Mouse (Mus musculus) right cerebral cortex, adult 18-20 months (tissue): Measurements from ENCODE around the gene Gpsm3.

Experiments
- DNase-seq: peaks from one replicate; pipeline ENCODE4 v3.0.0; 2022; ENCODE audit warnings: mixed read lengths

Gpsm3 gene

GRCm38 (mm10) chr17:34583819-34584218, 5.8 kb upstream of the Gpsm3 start:
- no peak for DNase-seq

GRCm38 (mm10) chr17:34585121-34585520, 4.5 kb upstream of the Gpsm3 start:
- DNase-seq: no peak

- DNase-seq: no peak
Observed at GRCm38 (mm10) chr17:34585877-34586771, 3.5 kb upstream of the Gpsm3 start.

- peak; percentile 91 for DNase-seq
Observed at GRCm38 (mm10) chr17:34586796-34587422, 2.7 kb upstream of the Gpsm3 start.

GRCm38 (mm10) chr17:34587423-34587811, 2.2 kb upstream of the Gpsm3 start:
- DNase-seq: peak; percentile 99

- DNase-seq: no peak
Observed at GRCm38 (mm10) chr17:34587814-34588213, 1.8 kb upstream of the Gpsm3 start.

- no peak for DNase-seq
Observed at GRCm38 (mm10) chr17:34588767-34589166, 839 bp upstream of the Gpsm3 start.

- no peak for DNase-seq
Observed at GRCm38 (mm10) chr17:34589206-34589605, 400 bp upstream of the Gpsm3 start.

- DNase-seq: no peak
Observed at GRCm38 (mm10) chr17:34590154-34590987, 765 bp downstream of the Gpsm3 start.

- no peak for DNase-seq
Observed at GRCm38 (mm10) chr17:34591029-34591993, 1.7 kb downstream of the Gpsm3 start, which contains the start of gene Pbx2. Pbx2 (plus strand) TSS chr17:34591266.

- peak; percentile 87 for DNase-seq
Observed at GRCm38 (mm10) chr17:34591994-34592375, 2.4 kb downstream of the Gpsm3 start.

GRCm38 (mm10) chr17:34592581-34593549, 3.3 kb downstream of the Gpsm3 start:
- DNase-seq: no peak

GRCm38 (mm10) chr17:34593752-34594525, 4.3 kb downstream of the Gpsm3 start:
- DNase-seq: no peak

GRCm38 (mm10) chr17:34596098-34596497, 6.5 kb downstream of the Gpsm3 start:
- no peak for DNase-seq

- no peak for DNase-seq
Observed at GRCm38 (mm10) chr17:34597566-34598095, 8.0 kb downstream of the Gpsm3 start, which contains the start of gene Ager. Ager (plus strand) TSS chr17:34597862.

- no peak for DNase-seq
Observed at GRCm38 (mm10) chr17:34599891-34600290, 10.3 kb downstream of the Gpsm3 start.

- no peak for DNase-seq
Observed at GRCm38 (mm10) chr17:34601796-34602195, 12.2 kb downstream of the Gpsm3 start.

- DNase-seq: peak; percentile 100
Observed at GRCm38 (mm10) chr17:34603375-34604060, 13.9 kb downstream of the Gpsm3 start, which contains the start of gene Rnf5. Rnf5 (minus strand) TSS chr17:34603690.

GRCm38 (mm10) chr17:34604061-34604508, 14.5 kb downstream of the Gpsm3 start, which contains the start of gene Agpat1:
Agpat1 (plus strand) TSS chr17:34604262.
- peak; percentile 99 for DNase-seq
